Mouse (Mus musculus) bone marrow macrophage, adult 2 months (primary cell): Measurements from ENCODE around the gene Erp27.
"Not testable (repeated sequence)": the region's sequence is repeated elsewhere in the genome, so short reads cannot be mapped to it uniquely, and the experiment has no call there.

Experiments used
- CTCF ChIP-seq: IDR thresholded peaks from 2 replicates; pipeline ENCODE4 v1.5.1; 2012; ENCODE audit warnings: low read depth, mild to moderate bottlenecking, low read length, moderate library complexity
- POLR2A ChIP-seq: IDR thresholded peaks from 2 replicates; pipeline ENCODE4 v1.6.1; 2012; ENCODE audit warnings: mild to moderate bottlenecking, low read depth, low read length, borderline replicate concordance

DNA sequence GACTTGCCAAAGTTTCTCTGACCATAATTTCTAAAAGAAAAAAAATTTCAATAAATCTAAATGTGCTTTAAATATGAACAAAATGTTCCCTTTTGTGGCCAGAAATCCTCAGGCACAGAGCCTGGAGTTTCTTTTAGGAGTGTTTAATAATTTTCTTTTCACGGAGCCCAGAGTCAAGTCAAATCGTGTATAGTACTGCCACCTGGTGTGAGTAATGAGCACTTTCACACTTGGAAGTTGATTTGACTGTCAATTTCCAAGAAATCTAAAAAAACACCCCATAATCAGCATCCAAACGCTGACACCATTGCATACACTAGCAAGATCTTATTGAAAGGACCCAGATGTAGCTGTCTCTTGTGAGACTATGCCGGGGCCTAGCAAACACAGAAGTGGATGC lies 46.9 kb upstream of the Erp27 start:
- TF ChIP-seq CTCF, POLR2A: not testable (repeated sequence)
